Mouse (Mus musculus) left cerebral cortex, adult 18-20 months (tissue): ENCODE data around the gene Slc26a5. TPM values are rescaled to one million over a fixed set of nuclear protein-coding genes. Genes with fewer than 3 reads are reported as not detected.
A peak's percentile ranks its signal among the peaks of the same experiment; 100 is the strongest.

Experiments
- DNase-seq, 2 experiments: peaks; one replicate each; pipeline ENCODE4 v3.0.0; 2021 to 2022; ENCODE audit warnings: low spot score in 2 of 2, mixed read lengths in 1 of 2
- long read RNA-seq, 2 experiments: library from polyadenylated mRNA; stranded (forward); transcript quantifications; one replicate each; pipeline ENCODE4 v2.0.0; 2021
- total RNA-seq, 2 experiments: library from RNA; stranded (reverse); gene quantifications; 2 replicates each; pipeline ENCODE4 v1.2.3; 2021

Gene Slc26a5
- under 1 TPM; 0.30 to 0.77 TPM for total RNA-seq
- long read RNA-seq, experiment 1, result 0 reads
- long read RNA-seq, experiment 2, partial matches to known transcripts, result 0 of 1 reads
- long read RNA-seq, experiment 2, other reads (novel, unspliced or antisense), result 0 of 1 reads

- DNase-seq, result no peak
Measured at GRCm38 (mm10) chr5:21865346-21866107, at the start of gene Slc26a5. TSS of gene Slc26a5 (minus strand) at chr5:21865604.

- DNase-seq, result no peak
Measured at GRCm38 (mm10) chr5:21914776-21915175, 49.4 kb upstream of the Slc26a5 start.

GRCm38 (mm10) chr5:21912835-21913530 lies 47.6 kb upstream of the Slc26a5 start:
- DNase-seq, result no peak

GRCm38 (mm10) chr5:21910726-21911125 lies 45.3 kb upstream of the Slc26a5 start:
- no peak for DNase-seq

GRCm38 (mm10) chr5:21909713-21910112 lies 44.3 kb upstream of the Slc26a5 start:
- no peak for DNase-seq

- DNase-seq, result no peak
Measured at GRCm38 (mm10) chr5:21901411-21901810, 36.0 kb upstream of the Slc26a5 start.

GRCm38 (mm10) chr5:21900891-21901290 lies 35.5 kb upstream of the Slc26a5 start:
- DNase-seq, result no peak

GRCm38 (mm10) chr5:21898875-21899274 lies 33.5 kb upstream of the Slc26a5 start:
- no peak for DNase-seq

- DNase-seq, result no peak
Measured at GRCm38 (mm10) chr5:21896586-21896985, 31.2 kb upstream of the Slc26a5 start.

GRCm38 (mm10) chr5:21894168-21894567 lies 28.8 kb upstream of the Slc26a5 start:
- peak in 1 of 2 experiments; percentile 23 for DNase-seq

GRCm38 (mm10) chr5:21866750-21867149 lies 1.3 kb upstream of the Slc26a5 start:
- no peak for DNase-seq

- peak; percentile 19 to 27 for DNase-seq
Measured at GRCm38 (mm10) chr5:21866311-21866712, 908 bp upstream of the Slc26a5 start.

GRCm38 (mm10) chr5:21858653-21859052 lies 6.8 kb downstream of the Slc26a5 start:
- DNase-seq, result no peak

GRCm38 (mm10) chr5:21851679-21852340 lies 13.6 kb downstream of the Slc26a5 start:
- DNase-seq, result peak in 1 of 2 experiments; percentile 21

GRCm38 (mm10) chr5:21847438-21847837 lies 18.0 kb downstream of the Slc26a5 start:
- DNase-seq, result no peak

- no peak for DNase-seq
Measured at GRCm38 (mm10) chr5:21846616-21847290, 18.7 kb downstream of the Slc26a5 start.

GRCm38 (mm10) chr5:21844676-21845075 lies 20.7 kb downstream of the Slc26a5 start:
- DNase-seq, result no peak

- DNase-seq, result no peak
Measured at GRCm38 (mm10) chr5:21831761-21832160, 33.6 kb downstream of the Slc26a5 start.

GRCm38 (mm10) chr5:21828855-21829254 lies 36.5 kb downstream of the Slc26a5 start:
- peak; percentile 5 to 34 for DNase-seq

GRCm38 (mm10) chr5:21827643-21828042 lies 37.8 kb downstream of the Slc26a5 start:
- no peak for DNase-seq

GRCm38 (mm10) chr5:21826370-21826769 lies 39.0 kb downstream of the Slc26a5 start:
- no peak for DNase-seq
